Mouse (Mus musculus) large intestine, adult 2 months (tissue): ENCODE measurements around the gene Krtap5-4. TPM values are rescaled to one million over a fixed set of nuclear protein-coding genes. Genes with fewer than 3 reads are reported as not detected.

Source experiments
- polyA plus RNA-seq: library from polyadenylated mRNA; depleted of rRNA; stranded (reverse); fragments of >200 nt; gene quantifications from 2 replicates; pipeline ENCODE4 v1.2.3, GENCODE M21; 2012; rRNA removed

Gene Krtap5-4
- polyA plus RNA-seq, 1 experiment = not detected

Other genes with a start within 250 kb of the Krtap5-4 start
- 52.5 and 62.4 TPM in 2 replicates for gene Mob2, start 242.5 kb upstream of the Krtap5-4 start, polyA plus RNA-seq
- gene Dusp8, start 207.7 kb upstream of the Krtap5-4 start, polyA plus RNA-seq = 8.1 and 12.5 TPM in 2 replicates
- gene Gm45618, start 182.8 kb upstream of the Krtap5-4 start, polyA plus RNA-seq = not detected in 2 replicates
- gene Gm39115, start 167.5 kb upstream of the Krtap5-4 start, polyA plus RNA-seq = not detected in 2 replicates
- not detected in 2 replicates for gene Gm45337, start 158.9 kb upstream of the Krtap5-4 start, polyA plus RNA-seq
- not detected in 2 replicates for gene Gm29735, start 146.4 kb upstream of the Krtap5-4 start, polyA plus RNA-seq
- gene Gm4553, start 137.8 kb upstream of the Krtap5-4 start, polyA plus RNA-seq = not detected in 2 replicates
- gene Krtap5-2, start 127.5 kb upstream of the Krtap5-4 start, polyA plus RNA-seq = not detected in 2 replicates
- gene Gm10153, start 113.2 kb upstream of the Krtap5-4 start, polyA plus RNA-seq = not detected in 2 replicates
- 0.42 TPM in 1 of 2 replicates, not detected in the other for gene Krtap5-3, start 102.2 kb upstream of the Krtap5-4 start, polyA plus RNA-seq
- not detected in 2 replicates for gene Gm7579, start 91.7 kb upstream of the Krtap5-4 start, polyA plus RNA-seq
- not detected in 2 replicates for gene Krtap5-5, start 73.6 kb upstream of the Krtap5-4 start, polyA plus RNA-seq
- not detected in 2 replicates for gene Gm40460, start 62.5 kb upstream of the Krtap5-4 start, polyA plus RNA-seq
- not detected in 2 replicates for gene Gm2431, start 45.2 kb upstream of the Krtap5-4 start, polyA plus RNA-seq
- not detected in 2 replicates for gene Gm4559, start 29.2 kb upstream of the Krtap5-4 start, polyA plus RNA-seq
- not detected in 2 replicates for gene Krtap5-1, start 6.4 kb upstream of the Krtap5-4 start, polyA plus RNA-seq
- 1.1 and 1.3 TPM in 2 replicates for gene Ifitm10, start 70.2 kb downstream of the Krtap5-4 start, polyA plus RNA-seq
- gene Gm49369, start 79.1 kb downstream of the Krtap5-4 start, polyA plus RNA-seq = not detected in 2 replicates
- gene Ctsd, start 84.5 kb downstream of the Krtap5-4 start, polyA plus RNA-seq = 308 and 344 TPM in 2 replicates
- 0.46 and 0.91 TPM in 2 replicates for gene Syt8, start 131.3 kb downstream of the Krtap5-4 start, polyA plus RNA-seq
- 0.19 and 1.9 TPM in 2 replicates for gene Tnni2, start 138.3 kb downstream of the Krtap5-4 start, polyA plus RNA-seq
- 68.4 and 82.6 TPM in 2 replicates for gene Lsp1, start 157.3 kb downstream of the Krtap5-4 start, polyA plus RNA-seq
- gene Tnnt3, start 195.3 kb downstream of the Krtap5-4 start, polyA plus RNA-seq = 1.1 TPM in 2 replicates
- gene Mrpl23, start 229.1 kb downstream of the Krtap5-4 start, polyA plus RNA-seq = 11.2 and 16.3 TPM in 2 replicates